Mouse (Mus musculus): ENCODE results near the gene Traf4. TPM values are rescaled to one million over a fixed set of nuclear protein-coding genes. Genes with fewer than 3 reads are reported as not detected.
A peak's percentile ranks its signal among the peaks of the same experiment; 100 is the strongest.

Traf4 gene
- total RNA-seq, 4 experiments from 2014 or later: 3.4 to 4.3 (median 3.7) TPM

DNA sequence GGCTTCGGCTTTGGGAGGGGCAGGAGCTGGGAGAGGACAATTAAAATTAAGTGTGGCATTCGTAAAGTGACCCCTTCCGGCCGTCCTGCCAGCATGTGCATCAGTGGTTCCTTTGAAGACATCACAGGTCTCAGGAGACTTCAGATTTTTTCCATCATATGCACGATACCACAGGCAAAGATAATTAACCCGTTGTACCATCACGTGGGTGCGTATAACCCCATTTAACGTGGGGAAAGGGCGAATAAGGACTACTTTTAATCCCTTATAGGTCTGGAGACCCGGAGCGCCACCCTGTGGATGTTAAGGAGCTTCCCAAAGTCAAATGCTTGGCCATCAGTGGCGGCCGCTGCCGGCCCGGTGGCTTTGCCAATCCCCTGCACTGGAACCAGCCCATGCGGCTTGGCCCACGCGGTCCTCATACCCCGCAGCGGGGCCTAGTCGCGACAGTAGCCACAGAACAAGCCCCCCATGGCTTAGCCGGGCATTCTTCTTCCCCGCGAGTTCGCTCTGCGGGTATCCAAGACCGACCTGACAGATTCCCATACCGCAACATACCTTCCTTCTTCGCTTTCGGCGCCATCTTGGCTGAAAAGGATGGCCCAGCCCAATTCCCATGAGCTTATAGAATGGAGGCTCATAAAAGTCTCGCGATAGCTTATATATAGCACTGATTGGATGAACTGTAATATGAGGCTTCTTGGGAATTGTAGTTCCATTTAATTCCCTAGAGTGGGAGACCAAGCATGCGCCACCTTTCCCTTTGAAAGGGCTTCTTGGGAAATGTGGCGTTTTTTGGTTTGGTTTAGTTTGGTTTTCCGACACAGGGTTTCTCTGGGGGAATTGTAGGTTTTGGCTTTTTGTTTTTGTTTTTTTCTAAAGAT is 17.8 kb upstream of the Traf4 start, which contains the start of gene Rpl23a:
Rpl23a (minus strand) TSS at position 624 of the 884 bp plus-strand sequence.
- peak; percentile 91 for DNase-seq (ENCODE audit: low spot score)

DNA sequence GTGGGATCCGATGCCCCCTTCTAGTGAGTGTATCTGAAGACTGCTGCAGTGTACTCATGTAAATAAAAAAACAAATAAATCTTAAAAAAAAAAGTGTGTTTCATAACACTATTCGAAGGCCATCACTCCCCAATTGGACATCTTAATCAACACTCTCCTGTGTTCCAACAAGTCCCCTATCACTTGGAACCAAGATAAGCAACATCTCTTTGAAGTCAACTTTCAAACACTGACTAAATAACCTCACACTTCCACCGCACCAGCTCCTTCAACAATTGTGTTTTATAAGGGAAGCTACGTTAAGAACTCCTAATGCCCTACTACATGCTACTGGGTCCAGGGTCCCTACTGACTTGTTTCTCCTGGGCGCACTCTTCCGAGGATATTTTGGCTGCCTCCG is 17.1 kb upstream of the Traf4 start:
- no peak for DNase-seq (ENCODE audit: low spot score)

DNA sequence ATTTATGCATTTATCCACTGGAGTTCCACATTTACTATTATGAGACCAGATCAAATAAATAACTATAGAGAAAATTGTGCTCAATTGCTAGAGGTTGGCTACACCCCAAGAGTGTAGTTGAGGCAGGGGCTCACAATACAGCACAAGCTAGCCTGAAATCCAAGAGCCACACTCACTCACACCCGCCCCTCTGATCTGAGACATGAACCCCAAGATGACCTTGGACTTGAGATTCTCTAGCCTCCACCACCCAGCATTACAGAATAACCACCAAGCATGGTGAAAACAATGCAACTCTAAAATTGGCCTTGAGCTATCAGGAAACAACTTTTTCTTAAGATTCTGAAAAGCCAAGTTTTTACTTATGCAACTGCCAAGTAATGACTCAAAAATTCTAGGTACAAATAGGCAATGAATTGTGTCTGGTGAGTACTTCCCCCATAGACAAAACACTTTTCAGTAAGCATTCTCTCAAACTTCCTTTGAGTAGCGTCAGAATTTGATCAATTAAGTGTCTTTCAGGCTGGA is 16.5 kb upstream of the Traf4 start:
- DNase-seq (ENCODE audit: low spot score): no peak

DNA sequence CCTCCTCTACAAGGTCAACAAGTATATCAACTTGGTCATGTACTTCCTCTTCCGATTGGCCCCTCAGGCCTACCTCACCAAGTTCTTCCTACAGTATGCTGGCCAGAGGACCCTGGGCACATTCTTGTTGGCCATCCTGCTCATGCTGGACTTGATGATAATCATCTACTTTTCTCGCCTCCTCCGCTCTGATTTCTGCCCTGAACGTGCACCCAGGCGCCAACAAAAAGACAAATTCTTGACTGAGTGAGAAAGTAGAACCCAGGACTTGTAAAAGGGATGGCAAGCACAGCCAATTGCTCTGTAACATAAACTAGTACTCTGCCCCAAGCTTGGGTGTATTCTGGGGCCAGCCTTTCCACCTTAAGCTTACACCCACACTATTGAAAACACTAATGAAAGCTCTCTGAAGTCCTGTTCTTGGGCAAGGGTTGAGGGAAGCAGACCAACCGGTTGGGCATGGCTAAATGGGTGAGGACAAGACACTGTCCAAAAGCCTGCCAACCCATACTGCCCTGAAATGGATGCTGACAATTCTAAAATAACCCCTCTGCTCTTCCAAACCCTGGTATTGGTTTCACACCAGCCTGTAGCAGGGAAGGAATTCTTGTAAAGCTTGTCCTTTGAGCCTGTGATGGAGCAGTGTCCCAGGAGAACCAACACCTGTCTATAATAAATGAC is 14.8 kb upstream of the Traf4 start:
- no peak for DNase-seq (ENCODE audit: low spot score)

DNA sequence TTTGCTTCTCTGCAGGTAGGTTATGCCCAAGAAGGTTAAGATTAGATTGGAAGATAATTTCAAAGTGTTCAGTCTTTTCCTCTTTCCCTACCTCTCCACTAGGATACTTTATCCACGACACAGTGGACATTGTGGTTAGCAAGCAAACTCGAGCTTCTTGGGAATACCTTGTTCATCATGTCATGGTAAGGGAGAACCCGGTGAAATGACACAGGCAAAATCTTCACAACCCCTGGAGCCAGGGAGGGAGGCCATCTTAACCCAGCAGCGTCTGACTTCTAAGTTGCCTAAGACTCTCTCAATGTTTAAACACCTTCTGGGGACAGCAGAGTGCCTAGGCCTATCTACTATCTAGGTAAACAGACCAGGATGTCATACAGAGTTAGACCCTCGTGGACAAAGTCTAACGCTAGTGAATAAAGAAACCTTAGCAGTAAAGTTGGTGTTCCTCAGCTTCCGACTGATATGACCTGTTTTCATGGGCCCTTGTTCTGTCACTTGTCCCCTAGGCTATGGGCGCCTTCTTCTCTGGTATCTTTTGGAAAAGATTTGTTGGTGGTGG is 14.1 kb upstream of the Traf4 start:
- DNase-seq (ENCODE audit: low spot score): no peak

DNA sequence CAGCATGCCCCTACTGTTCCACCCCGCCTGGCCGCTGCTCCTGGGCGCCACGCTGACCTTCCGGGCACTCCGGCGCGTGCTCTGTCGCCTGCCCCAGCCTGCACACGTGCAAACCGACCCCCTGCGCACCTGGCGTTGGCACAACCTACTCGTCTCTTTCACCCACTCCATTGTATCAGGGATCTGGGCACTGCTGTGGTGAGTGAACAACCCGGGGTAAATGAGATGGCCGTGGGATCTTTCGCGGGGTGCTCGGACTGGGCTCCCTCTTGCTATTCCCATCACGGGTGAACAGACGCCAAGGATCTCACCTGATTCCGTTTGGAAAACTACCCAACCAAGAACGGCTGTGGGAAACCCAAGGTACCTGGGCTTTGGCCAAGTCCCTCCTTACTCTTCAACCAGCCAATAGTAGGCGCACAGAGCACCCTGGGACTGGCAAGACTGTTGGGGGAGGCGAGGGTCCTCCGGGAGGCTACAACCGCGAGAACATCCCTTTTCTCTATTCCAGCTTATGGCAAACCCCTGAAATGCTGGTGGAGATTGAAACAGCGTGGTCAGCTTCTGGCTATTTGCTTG is 13.6 kb upstream of the Traf4 start:
- DNase-seq (ENCODE audit: low spot score): peak; percentile 26

DNA sequence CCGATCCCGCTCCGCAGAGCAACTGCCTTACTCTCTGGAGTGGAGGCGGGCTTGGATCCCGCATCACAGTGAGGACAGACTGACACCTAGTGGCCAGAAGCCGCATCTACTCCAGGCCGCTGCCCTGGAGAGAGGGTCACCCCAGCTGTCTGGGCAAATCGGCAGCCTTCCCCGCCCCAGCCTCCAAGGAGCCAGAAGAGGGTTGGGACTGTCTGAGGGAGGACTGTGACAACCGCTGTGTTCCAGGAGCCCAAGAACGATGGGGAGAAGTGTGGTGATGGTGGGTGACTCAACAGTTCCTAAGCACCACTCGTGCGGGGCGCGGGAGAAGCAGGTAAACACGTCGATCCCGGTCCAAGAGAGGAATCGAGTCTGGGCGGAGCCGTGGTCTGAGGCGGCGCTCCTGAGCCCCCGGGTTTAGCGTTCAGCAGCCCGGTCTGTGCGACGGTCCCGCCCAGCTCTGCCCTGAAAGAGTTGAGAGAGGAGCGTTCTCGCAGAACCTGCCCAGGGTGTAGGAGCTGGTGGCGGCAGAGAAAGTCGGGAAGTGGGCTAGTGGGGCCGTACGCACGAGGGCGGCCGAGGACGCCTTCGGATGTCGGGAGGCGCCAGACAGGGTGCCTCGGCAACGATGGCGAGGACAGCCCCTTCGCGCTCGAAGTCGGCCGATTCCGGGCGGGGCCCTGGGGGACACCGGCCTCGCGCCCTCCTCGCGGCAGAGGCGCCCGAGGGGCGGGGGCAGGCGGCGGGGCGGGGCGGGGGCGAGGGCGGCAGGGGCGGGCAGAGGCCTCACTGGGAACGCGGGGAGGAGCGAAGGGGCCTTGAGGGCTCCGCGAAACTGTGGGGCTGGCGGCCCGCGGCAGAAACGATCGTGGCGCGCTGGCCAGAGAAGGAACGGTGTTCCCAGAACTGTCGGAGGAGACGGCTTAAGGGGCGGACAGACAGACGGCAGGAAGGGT is 12.8 kb upstream of the Traf4 start:
- DNase-seq (ENCODE audit: low spot score): peak; percentile 96

DNA sequence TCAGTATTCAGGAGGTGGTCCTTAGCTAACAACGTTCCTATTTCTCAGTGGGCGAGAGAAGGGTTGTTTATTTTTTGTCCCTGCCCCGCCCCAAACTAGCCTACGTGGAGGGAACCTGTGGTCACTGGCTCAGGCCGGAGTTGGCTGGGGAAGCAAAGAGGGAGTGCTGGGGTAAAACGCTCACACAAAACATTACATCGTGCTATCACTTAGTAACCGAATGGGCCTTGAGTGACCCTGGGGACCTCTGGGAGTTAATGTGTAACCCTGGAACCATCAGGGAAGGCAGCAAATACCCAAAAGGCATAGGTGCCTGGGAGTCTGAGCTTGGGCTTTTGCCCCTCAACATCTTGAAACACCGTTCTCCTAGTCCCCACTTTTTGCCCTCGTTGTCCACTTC is 12.0 kb upstream of the Traf4 start:
- DNase-seq (ENCODE audit: low spot score): no peak

DNA sequence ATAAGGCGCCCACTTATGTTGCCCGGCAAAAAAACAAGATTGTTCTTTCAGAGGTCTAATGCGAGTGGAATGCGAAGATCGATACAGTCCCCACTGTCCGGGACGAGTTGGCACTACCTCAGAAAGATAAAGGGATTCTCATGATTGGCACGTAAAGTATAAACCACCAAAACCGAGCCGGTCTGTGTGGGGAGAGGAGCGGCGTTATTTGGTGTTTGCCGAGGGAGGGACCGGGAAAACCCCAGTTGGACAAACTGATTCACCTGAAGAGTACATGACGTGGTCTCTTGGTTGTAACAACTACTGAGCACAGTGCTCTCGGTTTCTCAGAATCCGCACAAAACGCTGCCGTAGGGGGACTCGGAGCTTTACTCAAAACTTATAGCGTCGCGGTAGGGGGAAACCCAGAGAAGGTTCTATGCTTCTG is 11.5 kb upstream of the Traf4 start:
- no peak for DNase-seq (ENCODE audit: low spot score)

DNA sequence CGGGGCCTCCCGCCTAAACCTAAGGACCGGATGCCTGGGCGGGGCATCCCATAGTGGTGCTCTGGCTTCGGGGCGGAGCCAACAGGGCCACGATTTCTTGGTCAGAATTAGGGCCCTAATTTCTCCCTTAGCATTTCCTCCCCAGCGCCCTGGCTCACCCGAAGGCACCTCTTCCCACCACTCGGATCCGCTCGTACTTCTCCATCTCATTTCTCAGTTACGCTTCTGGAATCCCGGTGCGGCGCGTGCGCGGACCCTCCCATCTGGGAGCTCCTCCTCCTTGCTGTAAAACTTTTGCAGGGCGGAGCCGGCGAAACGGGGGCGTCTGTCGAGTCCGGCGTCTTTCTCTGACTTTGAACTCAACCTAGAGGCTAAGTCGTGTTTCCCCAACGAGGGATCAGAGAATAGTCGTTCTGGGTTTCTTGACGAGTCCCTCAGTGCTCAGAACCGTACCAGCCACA is 11.0 kb upstream of the Traf4 start, which contains the start of the genes Nek8 and Tlcd1:
Nek8 (minus strand) TSS at position 274 of the 461 bp plus-strand sequence.
Tlcd1 (plus strand) TSS at position 310 of the 461 bp plus-strand sequence.
- peak; percentile 91 for DNase-seq (ENCODE audit: low spot score)

DNA sequence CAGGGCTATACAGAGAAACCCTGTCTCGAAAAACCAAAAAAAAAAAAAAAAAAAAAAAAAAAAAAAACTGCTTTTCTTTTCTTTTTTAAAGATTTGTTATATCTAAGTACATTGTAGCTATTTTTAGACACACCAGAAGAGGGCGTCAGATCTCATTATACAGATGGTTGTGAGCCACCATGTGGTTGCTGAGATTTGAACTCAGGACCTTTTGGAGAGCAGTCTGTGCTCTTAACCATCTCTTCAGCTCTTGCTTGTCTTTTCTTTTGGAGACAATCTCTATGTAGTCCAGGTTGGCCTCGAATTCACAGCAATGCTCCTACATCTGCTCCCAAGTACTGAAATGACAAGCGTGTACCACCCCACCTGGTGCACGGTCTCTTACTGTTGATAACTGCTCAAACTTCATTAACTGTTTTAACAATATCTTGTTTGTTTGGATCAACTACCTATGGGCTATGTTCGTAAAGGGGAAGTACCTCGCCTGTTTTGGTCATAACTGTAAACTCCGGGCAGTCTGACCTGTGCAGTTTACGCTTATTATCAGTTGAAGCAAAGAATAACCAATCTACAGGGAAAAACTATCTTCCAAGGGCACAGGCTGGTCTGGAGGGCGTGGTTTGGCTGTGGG is 10.5 kb upstream of the Traf4 start:
- no peak for DNase-seq (ENCODE audit: low spot score)

DNA sequence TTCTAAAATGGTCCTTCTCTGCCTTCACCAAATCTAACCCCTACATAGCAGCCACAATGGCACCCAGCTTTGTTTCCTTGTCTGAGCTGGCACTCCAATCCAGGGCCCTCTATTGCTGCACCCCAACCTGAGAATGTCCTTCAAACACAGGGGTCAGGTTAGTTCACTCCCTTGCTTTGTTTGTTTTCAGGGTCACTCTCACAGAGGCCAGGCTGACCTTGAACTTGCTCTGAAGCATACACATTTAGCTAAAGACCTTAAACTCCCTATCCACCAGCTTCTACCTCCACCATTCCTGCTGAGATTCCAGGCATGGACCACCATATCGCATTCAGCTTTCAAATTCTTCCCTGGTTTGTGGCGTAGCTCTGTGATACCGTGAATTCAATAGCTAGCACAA is 9.1 kb upstream of the Traf4 start:
- DNase-seq (ENCODE audit: low spot score): no peak

DNA sequence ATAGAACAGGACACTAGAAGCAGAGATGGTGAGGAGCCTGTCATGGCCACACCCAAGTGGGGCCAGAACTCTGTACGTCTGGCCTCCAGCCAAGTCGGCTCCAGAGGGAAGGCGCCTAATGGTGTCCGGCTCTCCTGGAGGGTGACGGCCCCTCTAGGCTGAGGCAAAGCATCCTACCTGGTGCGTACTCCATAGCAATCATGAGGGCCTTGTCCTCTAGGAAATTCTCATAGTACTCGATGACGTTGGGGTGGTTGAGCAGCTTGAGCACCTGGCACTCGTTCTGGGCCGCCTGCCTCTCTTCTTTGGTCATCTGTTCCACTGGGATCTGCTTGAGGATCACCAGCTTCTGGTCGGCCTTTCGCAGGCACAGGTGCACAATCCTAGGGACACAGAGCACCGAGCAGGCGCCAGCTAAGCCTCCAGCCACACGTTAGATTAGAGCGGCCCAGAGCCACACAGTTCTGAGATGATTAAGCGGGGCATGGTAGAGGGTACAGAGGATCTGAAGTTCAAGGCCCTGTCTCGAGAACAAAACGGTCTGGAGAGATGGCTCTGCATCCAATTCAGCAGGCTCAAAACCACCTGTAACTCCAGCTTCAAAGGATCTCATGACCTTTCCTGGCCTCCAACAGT is 7.5 kb upstream of the Traf4 start:
- DNase-seq (ENCODE audit: low spot score): no peak

DNA sequence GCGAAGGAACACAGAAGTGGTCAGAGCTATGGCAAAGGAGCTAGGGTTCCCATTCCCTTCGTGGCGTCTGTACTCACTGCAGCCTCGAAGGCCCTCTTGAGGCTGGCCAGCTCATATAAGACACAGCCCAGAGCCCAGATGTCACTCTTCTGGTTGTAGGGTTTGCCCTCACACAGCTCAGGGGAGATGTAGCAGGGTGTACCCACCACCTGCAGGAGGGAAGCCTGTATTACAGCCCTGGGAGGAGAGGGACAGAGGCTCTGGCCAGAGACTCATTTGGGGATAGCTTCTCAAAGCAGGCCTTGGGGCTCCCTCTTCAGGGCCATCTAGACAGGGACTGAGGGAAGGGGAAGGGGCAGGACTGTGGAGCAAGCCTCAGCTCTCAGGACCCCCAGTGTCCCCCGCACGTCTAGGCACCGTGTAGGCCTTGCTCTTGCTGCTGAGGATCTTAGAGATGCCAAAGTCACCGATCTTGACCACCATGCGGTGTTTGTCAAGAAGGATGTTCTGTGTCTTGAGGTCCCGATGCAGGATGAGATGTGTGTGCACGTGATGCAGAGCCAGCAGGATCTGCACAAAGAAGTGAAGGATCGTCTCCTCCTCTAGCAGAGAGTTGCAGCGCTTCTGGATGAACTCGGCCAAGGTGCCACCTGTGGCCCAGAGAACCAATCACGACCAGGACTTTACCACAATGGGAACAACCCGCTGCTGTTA is 6.8 kb upstream of the Traf4 start:
- DNase-seq (ENCODE audit: low spot score): no peak

DNA sequence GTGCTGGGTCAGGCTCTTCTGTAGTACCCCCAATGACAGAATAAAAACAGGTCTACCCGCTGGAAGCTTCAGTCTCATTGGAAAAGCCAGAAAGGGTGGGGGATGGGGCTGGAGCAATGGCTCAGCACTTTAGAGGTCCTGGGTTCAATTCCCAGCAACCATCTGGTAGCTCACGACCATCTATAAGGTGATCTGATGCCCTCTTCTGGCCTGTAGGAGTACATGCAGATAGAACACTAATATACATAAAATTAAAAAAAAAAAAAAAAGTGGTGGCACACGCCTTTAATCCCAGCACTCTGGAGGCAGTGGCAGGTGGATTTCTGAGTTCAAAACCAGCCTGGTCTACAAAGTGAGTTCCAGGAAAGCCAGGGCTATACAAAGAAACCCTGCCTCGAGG is 5.9 kb upstream of the Traf4 start:
- DNase-seq (ENCODE audit: low spot score): no peak

DNA sequence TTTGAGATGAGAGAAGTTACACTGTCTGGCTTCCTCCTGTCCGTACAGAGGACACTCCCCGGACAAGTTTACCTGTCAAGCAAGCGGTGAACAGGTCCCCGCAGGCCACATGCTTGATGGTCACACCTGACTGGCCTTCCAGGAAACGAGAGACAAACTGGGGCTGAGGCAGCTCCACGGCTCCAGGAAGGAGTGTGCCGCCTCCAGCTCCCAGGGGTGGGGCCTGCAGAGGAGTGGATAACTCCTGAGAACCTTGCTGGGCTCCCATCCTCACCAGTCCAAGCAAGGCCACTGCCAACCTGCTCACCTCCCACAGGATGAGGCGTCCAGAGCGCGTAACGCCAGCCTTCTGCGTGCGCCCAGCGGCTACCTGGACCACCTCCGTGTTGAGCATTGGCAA is 4.9 kb upstream of the Traf4 start:
- no peak for DNase-seq (ENCODE audit: low spot score)

DNA sequence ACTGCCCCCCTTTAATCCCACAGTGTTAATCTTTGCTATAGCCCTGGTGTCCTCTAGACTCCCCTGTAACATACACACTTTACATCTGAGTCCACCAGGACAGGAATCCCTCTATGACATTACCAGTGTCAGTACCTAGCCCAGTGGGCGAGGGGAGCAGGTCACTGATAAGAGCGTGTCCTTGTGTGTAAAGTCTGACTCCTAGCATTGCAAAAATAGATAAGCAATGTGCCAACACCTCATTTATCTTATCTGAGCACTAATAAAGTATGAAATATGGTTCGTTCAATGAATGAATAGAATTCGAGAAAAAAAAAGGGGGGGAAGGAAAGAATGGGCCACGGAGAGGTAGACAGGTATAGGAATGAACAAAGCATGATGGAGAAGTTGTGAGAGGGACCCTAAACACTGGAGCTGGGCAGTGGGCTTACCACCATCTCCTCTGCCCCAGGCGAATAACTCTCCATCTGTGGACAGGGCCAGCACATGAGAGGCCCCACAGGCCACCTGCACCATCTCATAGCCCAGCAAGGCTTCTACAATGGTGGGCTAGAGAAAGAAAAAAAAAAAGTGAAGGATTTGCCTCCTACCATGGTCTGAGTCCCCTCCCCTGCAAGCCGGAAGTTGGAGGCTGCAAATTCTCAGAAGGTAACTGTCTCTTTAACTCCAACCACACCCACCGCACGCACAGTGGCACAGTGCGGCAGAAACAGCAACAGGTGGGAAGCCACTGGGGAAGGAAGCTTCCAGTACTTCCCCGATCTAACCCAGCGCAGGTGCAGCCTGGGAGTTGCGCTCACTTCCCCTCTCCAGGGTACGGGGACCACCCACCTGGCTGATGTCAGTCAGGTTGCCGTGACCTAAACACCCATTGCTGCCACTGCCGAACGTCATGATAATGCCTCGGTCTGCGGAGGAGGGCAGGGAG is 3.4 kb upstream of the Traf4 start:
- no peak for DNase-seq (ENCODE audit: low spot score)
